Mouse (Mus musculus) lung, postnatal 0 days (tissue): ENCODE data around the gene Casp9.

Experiments used
- CTCF ChIP-seq: IDR thresholded peaks from 2 replicates; pipeline ENCODE4 v1.5.1; 2016; ENCODE audit warnings: antibody characterized with exemption, mild to moderate bottlenecking
- EP300 ChIP-seq: IDR thresholded peaks from 2 replicates; pipeline ENCODE4 v1.6.1; 2016; ENCODE audit warnings: antibody characterized with exemption, mild to moderate bottlenecking, control low read depth

- TF ChIP-seq CTCF: no peak
- TF ChIP-seq EP300: no peak
These were observed 46.6 kb upstream of the Casp9 start, which contains the start of gene Agmat for GRCm38 (mm10) chr4:141746578-141747346.
